In the genomic region with DNA sequence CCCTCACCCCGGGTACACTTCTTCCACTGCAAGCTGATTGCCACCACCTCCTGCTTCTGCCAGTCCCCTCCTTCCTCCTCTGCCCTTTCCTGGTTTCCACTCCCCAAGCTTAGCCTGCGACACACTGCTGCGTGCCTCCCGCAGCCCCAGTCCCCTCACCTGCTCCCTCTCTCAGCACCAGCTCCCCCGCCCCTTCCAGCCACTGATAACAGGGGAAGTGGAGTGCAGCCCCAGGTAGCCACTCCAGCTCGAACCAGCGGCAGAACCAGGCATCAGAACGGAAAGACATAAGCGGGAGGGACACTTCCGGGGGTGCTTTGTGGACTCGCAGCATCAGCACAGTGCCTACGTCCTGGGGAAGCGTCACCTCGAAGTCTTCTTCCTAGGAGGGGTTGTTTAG, we compare ENCODE assay signal across 8 mouse cellular contexts. TPM values are rescaled to one million over a fixed set of nuclear protein-coding genes. Genes with fewer than 3 reads are reported as not detected.
DNase-seq lines count a peak whose midpoint lies in the region; ATAC-seq and TF ChIP-seq lines count a peak whose summit lies in the region.

No protein-coding gene starts in this region.

- H3K27me3 ChIP-seq in hindbrain, embryonic 13.5 days = peaks cover 41% of the 10 kb centered on the region
- peaks cover 12% of the 10 kb centered on the region; the same call in 1 of the 2 replicates for H3K27me3 ChIP-seq in midbrain, postnatal 0 days (ENCODE audit: insufficient read depth, low read length)

- 2% methylated on average over 14 of the region's 14 CpGs for WGBS in hindbrain, embryonic 13.5 days
- WGBS in midbrain, postnatal 0 days = 2% methylated on average over 13 of the region's 14 CpGs

- intact Hi-C loops in left cerebral cortex, postnatal 10 days (cut with DNase I) = loop anchor here (10.0 kb wide), 1 partner anchor 188 kb away; no protein-coding TSS in a partner anchor

- peaks cover 11% of the 10 kb centered on the region for H3K4me1 ChIP-seq in hindbrain, embryonic 13.5 days (replicated peaks)
- peaks cover 5% of the 10 kb centered on the region; the same call in 1 of the 2 replicates for H3K4me1 ChIP-seq in midbrain, postnatal 0 days (ENCODE audit: insufficient read depth, low read length)

- H3K27ac ChIP-seq in hindbrain, embryonic 13.5 days = no peak overlapping the region
- H3K27ac ChIP-seq in midbrain, postnatal 0 days (ENCODE audit: low read depth, low read length) = no peak overlapping the region

- peak overlapping the region; percentile 26 for H3K4me3 ChIP-seq in hindbrain, embryonic 13.5 days
- peak overlapping the region; percentile 30 for H3K4me3 ChIP-seq in midbrain, postnatal 0 days (ENCODE audit: low read depth, low read length)

- H3K36me3 ChIP-seq in hindbrain, embryonic 13.5 days = no peaks in the 10 kb centered on the region
- H3K36me3 ChIP-seq in midbrain, postnatal 0 days (ENCODE audit: insufficient read depth, low read length) = no peaks in the 10 kb centered on the region

- H3K9ac ChIP-seq in hindbrain, embryonic 13.5 days = peak overlapping the region; percentile 51
- H3K9ac ChIP-seq in midbrain, postnatal 0 days (replicated peaks; ENCODE audit: low read length, poor library complexity, severe bottlenecking) = peak overlapping the region; percentile 50; the same call in 1 of the 2 replicates

- DNase-seq in left cerebral cortex, adult 18-20 months (ENCODE audit: low spot score in 2 of 2) = peak; percentile 16 to 24
- no peak for DNase-seq in left cerebral cortex, postnatal 10 days (ENCODE audit: extremely low spot score in 1 of 2, low spot score in 2 of 2)
- DNase-seq in midbrain, postnatal 0 days (ENCODE audit: low spot score) = no peak
- DNase-seq in spleen, adult 12 weeks (ENCODE audit: low spot score) = no peak
- DNase-seq in right cerebral cortex, postnatal 10 days (ENCODE audit: low spot score in 2 of 2) = no peak
- DNase-seq in ovary, postnatal 36 days (ENCODE audit: low spot score) = no peak

- 0 out of 2 replicates have a peak, but pooled peaks have one; percentile 25 for ATAC-seq in common myeloid progenitor, adult 5-6 weeks (replicated peaks; ENCODE audit: low read depth, poor library complexity, severe bottlenecking)
- ATAC-seq in hindbrain, embryonic 13.5 days (ENCODE audit: low FRiP score) = no peak
- no peak for ATAC-seq in midbrain, postnatal 0 days (ENCODE audit: low FRiP score)

- no peaks in the 10 kb centered on the region for H3K9me3 ChIP-seq in hindbrain, embryonic 13.5 days
- no peaks in the 10 kb centered on the region for H3K9me3 ChIP-seq in midbrain, postnatal 0 days (ENCODE audit: low read length)

- no peak for TF ChIP-seq CTCF in midbrain, postnatal 0 days (IDR thresholded peaks at IDR 0.05)

- peak overlapping the region; percentile 51 for H3K4me2 ChIP-seq in hindbrain, embryonic 13.5 days
- peak overlapping the region; percentile 61 for H3K4me2 ChIP-seq in midbrain, postnatal 0 days (ENCODE audit: low read depth, low read length, poor library complexity, severe bottlenecking)

RNA-seq across cellular contexts. Expression of a gene that starts 0.4 kb away (rescaled TPM):
- total RNA-seq in left cerebral cortex, adult 18-20 months (2021) = 10 to 100 TPM; 10.2 to 11.7 TPM
- total RNA-seq in left cerebral cortex, postnatal 10 days (2021) = 1 to 10 TPM; 3.5 to 3.6 TPM
- not detected in 2 replicates for total RNA-seq in common myeloid progenitor, adult 5-6 weeks (2017)
- polyA plus RNA-seq in hindbrain, embryonic 13.5 days (2015; fragmentation: Nextera tagmentation; extraction: Ambion mirVana) = 0.12 and 0.16 TPM in 2 replicates
- 3.5 and 4.1 TPM in 2 replicates for total RNA-seq in midbrain, postnatal 0 days (2014; rRNA removed)
- 2.0 and 2.1 TPM in 2 replicates for polyA plus RNA-seq in midbrain, postnatal 0 days (2015; fragmentation: Nextera tagmentation; extraction: Ambion mirVana)

RNA-seq across cellular contexts. Expression of a gene that starts 39.6 kb away (rescaled TPM):
- 1 to 10 TPM; 1.2 TPM for total RNA-seq in left cerebral cortex, adult 18-20 months (2021)
- total RNA-seq in left cerebral cortex, postnatal 10 days (2021) = under 1 TPM; 0.49 to 0.71 TPM
- total RNA-seq in common myeloid progenitor, adult 5-6 weeks (2017) = 0.14 TPM in 1 of 2 replicates, not detected in the other
- 0.21 and 0.30 TPM in 2 replicates for polyA plus RNA-seq in hindbrain, embryonic 13.5 days (2015; fragmentation: Nextera tagmentation; extraction: Ambion mirVana)
- total RNA-seq in midbrain, postnatal 0 days (2014; rRNA removed) = 1.3 and 1.4 TPM in 2 replicates
- 0.97 and 1.0 TPM in 2 replicates for polyA plus RNA-seq in midbrain, postnatal 0 days (2015; fragmentation: Nextera tagmentation; extraction: Ambion mirVana)

RNA-seq across cellular contexts. Expression of a gene that starts 40.4 kb away (rescaled TPM):
- 10 to 100 TPM in 1 of 2 experiments, 1 to 10 TPM in 1; 9.8 to 13.7 TPM for total RNA-seq in left cerebral cortex, adult 18-20 months (2021)
- total RNA-seq in left cerebral cortex, postnatal 10 days (2021) = under 1 TPM; 0.45 to 0.69 TPM
- total RNA-seq in common myeloid progenitor, adult 5-6 weeks (2017) = not detected in 2 replicates
- polyA plus RNA-seq in hindbrain, embryonic 13.5 days (2015; fragmentation: Nextera tagmentation; extraction: Ambion mirVana) = 0.29 and 0.31 TPM in 2 replicates
- 1.0 and 1.5 TPM in 2 replicates for total RNA-seq in midbrain, postnatal 0 days (2014; rRNA removed)
- 0.67 and 0.91 TPM in 2 replicates for polyA plus RNA-seq in midbrain, postnatal 0 days (2015; fragmentation: Nextera tagmentation; extraction: Ambion mirVana)

Comparison
In these comparisons a context has a peak if more than half of its experiments do, and no peak if none do; other contexts are left out.
1. DNase-seq: peak in left cerebral cortex, adult 18-20 months (2 of 2); none in left cerebral cortex, postnatal 10 days (0 of 2), midbrain, postnatal 0 days (single experiment), spleen, adult 12 weeks (single experiment), right cerebral cortex, postnatal 10 days (0 of 2) and ovary, postnatal 36 days (single experiment).